Mouse (Mus musculus): Measurements from ENCODE around the gene Mob1b.

Gene Mob1b

GRCm38 (mm10) chr5:88720116-88721002 is at the start of gene Mob1b:
Mob1b (plus strand) TSS chr5:88720855.
- in situ Hi-C loops (cut with MboI; ENCODE audit: low pct_unique_long_range_greater_than_20kb in 1 of 2, low sequenced_read_pairs in 2 of 2, unreplicated experiment in 1 of 2), result no loop called here

- in situ Hi-C loops (cut with MboI; ENCODE audit: low pct_unique_long_range_greater_than_20kb in 1 of 2, low sequenced_read_pairs in 2 of 2, unreplicated experiment in 1 of 2), result no loop called here
Measured at GRCm38 (mm10) chr5:88674703-88675442, 45.8 kb upstream of the Mob1b start.

GRCm38 (mm10) chr5:88675443-88676387 is 44.9 kb upstream of the Mob1b start, which contains the start of gene Grsf1:
Grsf1 (minus strand) TSS chr5:88676171.
- in situ Hi-C loops (cut with MboI; ENCODE audit: low pct_unique_long_range_greater_than_20kb in 1 of 2, low sequenced_read_pairs in 2 of 2, unreplicated experiment in 1 of 2), result no loop called here

- in situ Hi-C loops (cut with MboI; ENCODE audit: low pct_unique_long_range_greater_than_20kb in 1 of 2, low sequenced_read_pairs in 2 of 2, unreplicated experiment in 1 of 2), result no loop called here
Measured at GRCm38 (mm10) chr5:88678929-88679328, 41.7 kb upstream of the Mob1b start.

- in situ Hi-C loops (cut with MboI; ENCODE audit: low pct_unique_long_range_greater_than_20kb in 1 of 2, low sequenced_read_pairs in 2 of 2, unreplicated experiment in 1 of 2), result no loop called here
Measured at GRCm38 (mm10) chr5:88679341-88679740, 41.3 kb upstream of the Mob1b start.

GRCm38 (mm10) chr5:88680567-88680966 is 40.1 kb upstream of the Mob1b start:
- in situ Hi-C loops (cut with MboI; ENCODE audit: low pct_unique_long_range_greater_than_20kb in 1 of 2, low sequenced_read_pairs in 2 of 2, unreplicated experiment in 1 of 2), result no loop called here

GRCm38 (mm10) chr5:88683706-88684105 is 36.9 kb upstream of the Mob1b start:
- in situ Hi-C loops (cut with MboI; ENCODE audit: low pct_unique_long_range_greater_than_20kb in 1 of 2, low sequenced_read_pairs in 2 of 2, unreplicated experiment in 1 of 2), result no loop called here

- in situ Hi-C loops (cut with MboI; ENCODE audit: low pct_unique_long_range_greater_than_20kb in 1 of 2, low sequenced_read_pairs in 2 of 2, unreplicated experiment in 1 of 2), result no loop called here
Measured at GRCm38 (mm10) chr5:88684226-88684625, 36.4 kb upstream of the Mob1b start.

GRCm38 (mm10) chr5:88685306-88685705 is 35.3 kb upstream of the Mob1b start:
- in situ Hi-C loops (cut with MboI; ENCODE audit: low pct_unique_long_range_greater_than_20kb in 1 of 2, low sequenced_read_pairs in 2 of 2, unreplicated experiment in 1 of 2), result no loop called here

- in situ Hi-C loops (cut with MboI; ENCODE audit: low pct_unique_long_range_greater_than_20kb in 1 of 2, low sequenced_read_pairs in 2 of 2, unreplicated experiment in 1 of 2), result no loop called here
Measured at GRCm38 (mm10) chr5:88685745-88686299, 34.8 kb upstream of the Mob1b start.

GRCm38 (mm10) chr5:88687996-88688406 is 32.7 kb upstream of the Mob1b start:
- in situ Hi-C loops (cut with MboI; ENCODE audit: low pct_unique_long_range_greater_than_20kb in 1 of 2, low sequenced_read_pairs in 2 of 2, unreplicated experiment in 1 of 2), result no loop called here

GRCm38 (mm10) chr5:88688583-88689187 is 32.0 kb upstream of the Mob1b start:
- in situ Hi-C loops (cut with MboI; ENCODE audit: low pct_unique_long_range_greater_than_20kb in 1 of 2, low sequenced_read_pairs in 2 of 2, unreplicated experiment in 1 of 2), result no loop called here

GRCm38 (mm10) chr5:88689279-88689938 is 31.2 kb upstream of the Mob1b start:
- in situ Hi-C loops (cut with MboI; ENCODE audit: low pct_unique_long_range_greater_than_20kb in 1 of 2, low sequenced_read_pairs in 2 of 2, unreplicated experiment in 1 of 2), result no loop called here

- in situ Hi-C loops (cut with MboI; ENCODE audit: low pct_unique_long_range_greater_than_20kb in 1 of 2, low sequenced_read_pairs in 2 of 2, unreplicated experiment in 1 of 2), result no loop called here
Measured at GRCm38 (mm10) chr5:88690681-88691505, 29.8 kb upstream of the Mob1b start.

GRCm38 (mm10) chr5:88691506-88692095 is 29.1 kb upstream of the Mob1b start:
- in situ Hi-C loops (cut with MboI; ENCODE audit: low pct_unique_long_range_greater_than_20kb in 1 of 2, low sequenced_read_pairs in 2 of 2, unreplicated experiment in 1 of 2), result no loop called here

GRCm38 (mm10) chr5:88692586-88692985 is 28.1 kb upstream of the Mob1b start:
- in situ Hi-C loops (cut with MboI; ENCODE audit: low pct_unique_long_range_greater_than_20kb in 1 of 2, low sequenced_read_pairs in 2 of 2, unreplicated experiment in 1 of 2), result no loop called here

Measured in mouse embryonic stem cell (cell line).